Mouse (Mus musculus): ENCODE data around the gene Otop1.

DNA sequence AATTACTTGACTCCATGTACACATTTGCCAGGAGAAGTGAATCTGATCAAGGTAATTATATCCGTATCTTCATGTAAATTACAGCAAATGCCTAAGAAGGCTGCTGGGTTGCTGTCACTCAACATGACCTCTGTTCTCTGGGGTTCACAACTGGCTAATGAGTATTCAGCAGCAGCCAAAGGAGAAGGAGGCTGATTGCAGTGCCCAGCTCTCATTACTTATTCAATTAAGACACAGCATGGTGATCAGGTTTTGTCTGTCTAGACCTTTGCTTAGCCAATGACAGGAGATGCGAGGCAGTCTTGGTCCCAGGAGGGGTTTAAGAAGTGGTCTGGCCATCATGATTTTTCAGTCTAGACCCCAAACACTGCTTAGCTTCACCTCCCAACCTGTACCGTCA is 67.3 kb downstream of the Otop1 start:
- TF ChIP-seq MAFK (IDR thresholded peaks at IDR 0.05; ENCODE audit: insufficient read depth, low read depth, low read length): no peak
- no peak for TF ChIP-seq CHD2 (IDR thresholded peaks at IDR 0.05; ENCODE audit: low read depth, low read length)
- TF ChIP-seq ZNF384 (IDR thresholded peaks at IDR 0.05; ENCODE audit: low read depth, low read length): no peak
- TF ChIP-seq ZC3H11A (IDR thresholded peaks at IDR 0.05; ENCODE audit: borderline replicate concordance, low read depth, low read length): no peak
- no peak for TF ChIP-seq HCFC1 (IDR thresholded peaks at IDR 0.05; ENCODE audit: borderline replicate concordance, insufficient read depth, low read length)
